Mouse (Mus musculus) cerebellum, postnatal 14 days (tissue): ENCODE results near the gene Bcl10.
"Not testable (repeated sequence)": the region's sequence is repeated elsewhere in the genome, so short reads cannot be mapped to it uniquely, and the experiment has no call there.

Experiments used
- DNase-seq, 2 experiments: peaks; one replicate each; pipeline ENCODE4 v3.0.0; 2021; ENCODE audit warnings: mixed read lengths in 2 of 2

Bcl10 gene

GRCm38 (mm10) chr3:145922019-145922854 lies at the start of gene Bcl10:
Gene Bcl10, plus strand, starts transcription at chr3:145922804.
- DNase-seq = no peak

GRCm38 (mm10) chr3:145873271-145873670 lies 49.3 kb upstream of the Bcl10 start:
- no peak for DNase-seq

GRCm38 (mm10) chr3:145874126-145874525 lies 48.5 kb upstream of the Bcl10 start:
- DNase-seq = peak; percentile 55 to 67

- DNase-seq = no peak
Observed at GRCm38 (mm10) chr3:145876120-145876519, 46.5 kb upstream of the Bcl10 start.

GRCm38 (mm10) chr3:145878867-145879266 lies 43.7 kb upstream of the Bcl10 start:
- DNase-seq = not testable (repeated sequence)

- no peak for DNase-seq
Observed at GRCm38 (mm10) chr3:145880335-145880734, 42.3 kb upstream of the Bcl10 start.

- no peak for DNase-seq
Observed at GRCm38 (mm10) chr3:145882076-145882874, 40.3 kb upstream of the Bcl10 start.

GRCm38 (mm10) chr3:145883233-145883632 lies 39.4 kb upstream of the Bcl10 start:
- DNase-seq = no peak

- DNase-seq = peak; percentile 19 to 35
Observed at GRCm38 (mm10) chr3:145885376-145885775, 37.2 kb upstream of the Bcl10 start.

GRCm38 (mm10) chr3:145885851-145886464 lies 36.6 kb upstream of the Bcl10 start:
- DNase-seq = no peak

GRCm38 (mm10) chr3:145887430-145887971 lies 35.1 kb upstream of the Bcl10 start:
- no peak for DNase-seq

GRCm38 (mm10) chr3:145890346-145891132 lies 32.1 kb upstream of the Bcl10 start:
- no peak for DNase-seq

GRCm38 (mm10) chr3:145892451-145892850 lies 30.2 kb upstream of the Bcl10 start:
- DNase-seq = no peak

GRCm38 (mm10) chr3:145894131-145894530 lies 28.5 kb upstream of the Bcl10 start:
- DNase-seq = no peak

- no peak for DNase-seq
Observed at GRCm38 (mm10) chr3:145897749-145898148, 24.9 kb upstream of the Bcl10 start.

GRCm38 (mm10) chr3:145899832-145900231 lies 22.8 kb upstream of the Bcl10 start:
- DNase-seq = peak; percentile 30 to 39

- DNase-seq = no peak
Observed at GRCm38 (mm10) chr3:145903530-145903929, 19.1 kb upstream of the Bcl10 start.

- peak; percentile 79 to 87 for DNase-seq
Observed at GRCm38 (mm10) chr3:145904850-145905776, 17.5 kb upstream of the Bcl10 start.

GRCm38 (mm10) chr3:145906582-145906981 lies 16.0 kb upstream of the Bcl10 start:
- no peak for DNase-seq

- DNase-seq = no peak
Observed at GRCm38 (mm10) chr3:145912512-145912911, 10.1 kb upstream of the Bcl10 start.

- DNase-seq = no peak
Observed at GRCm38 (mm10) chr3:145913263-145913662, 9.3 kb upstream of the Bcl10 start.
